Mouse (Mus musculus): ENCODE data around the gene Col4a1.

DNA sequence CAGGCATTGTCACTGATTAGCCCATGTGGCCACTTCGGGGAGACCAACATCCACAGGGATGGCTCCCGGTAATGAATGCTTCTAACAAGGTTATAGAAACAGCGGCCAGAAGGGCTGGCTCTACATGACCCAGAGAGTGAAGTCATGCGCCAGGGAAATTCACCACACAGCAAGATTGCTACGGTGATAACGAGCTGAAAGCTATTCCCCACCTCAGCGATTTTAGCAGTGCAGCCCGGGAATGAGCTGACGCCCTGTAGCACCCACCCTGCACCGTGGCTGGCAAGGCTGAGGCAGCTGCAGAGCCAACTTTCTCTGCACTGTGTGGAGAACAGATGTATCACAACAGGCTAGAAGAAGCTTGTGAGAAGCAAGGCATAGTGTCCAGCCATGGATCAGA lies 30.5 kb downstream of the Col4a1 start:
- TF ChIP-seq CTCF (IDR thresholded peaks at IDR 0.05; ENCODE audit: extremely low read depth, insufficient read depth, insufficient read length, insufficient replicate concordance) (no peak), POLR2A (IDR thresholded peaks at IDR 0.05; ENCODE audit: low read depth, low read length) (no peak)
